Comparison of ENCODE assay signal across 17 mouse cellular contexts in the genomic region with DNA sequence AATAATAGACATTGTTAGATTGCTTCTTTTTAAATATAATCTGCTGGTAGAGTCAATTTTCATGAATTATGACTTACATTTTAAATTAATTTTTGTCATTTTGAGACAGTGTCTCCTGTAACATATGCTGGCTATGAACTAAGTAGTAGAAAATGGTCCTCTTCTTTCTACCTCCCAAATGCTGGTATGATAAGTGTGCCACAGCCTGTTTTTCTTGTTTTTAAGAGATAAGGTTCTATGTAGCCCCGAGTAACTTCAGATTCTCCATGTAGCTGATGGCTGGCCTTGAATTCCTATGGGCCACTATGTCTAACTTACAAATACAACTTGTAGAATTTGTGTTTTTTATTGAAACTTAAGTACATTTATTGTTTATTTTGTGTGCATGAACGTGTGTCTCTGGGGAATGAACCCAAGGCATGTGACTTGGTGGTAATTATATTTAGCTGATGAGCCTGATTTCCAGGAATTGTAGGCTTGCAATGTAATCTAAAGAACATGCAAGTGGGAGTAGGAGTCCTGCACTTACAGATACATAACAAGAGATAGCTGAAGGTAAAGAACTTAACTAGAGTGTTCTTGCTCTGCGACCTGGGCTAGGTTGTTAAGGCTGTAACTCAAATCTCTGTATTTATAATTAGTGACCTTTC.
DNase-seq lines count a peak whose midpoint lies in the region; ATAC-seq and TF ChIP-seq lines count a peak whose summit lies in the region.
"Had no signal": no experiment of that assay in that cellular context is flagged by ENCODE, and none has a peak within 500 bp of the region (broad histone marks: within the 10 kb centered on the region; RNA-seq: fewer than 3 reads in every experiment).

No protein-coding gene starts in this region.

- peak; percentile 23 to 28 for DNase-seq in heart, adult 9 months (ENCODE audit: low spot score in 2 of 2)
- no peak for DNase-seq in heart, embryonic 10.5 days (ENCODE audit: low spot score)
- no peak for DNase-seq in liver, postnatal 0 days
- DNase-seq in right cerebral cortex, postnatal 14 days = no peak
- no peak for DNase-seq in layer of hippocampus, adult 11-12 months (ENCODE audit: low spot score)
- DNase-seq: B cell, adult 2 months; cerebellum, postnatal 10 days; gastrocnemius, postnatal 10 days; kidney, adult 11 months; kidney, postnatal 25 days; right cerebral cortex, postnatal 25 days; thymus, adult 18-20 months had no signal

- H3K4me3 ChIP-seq in heart, embryonic 10.5 days = no peak overlapping the region
- H3K4me3 ChIP-seq in intestine, embryonic 16.5 days (ENCODE audit: low read length) = no peak overlapping the region
- peak overlapping the region; percentile 2; the same call in 1 of the 2 replicates for H3K4me3 ChIP-seq in liver, postnatal 0 days (ENCODE audit: low read depth, low read length)
- H3K4me3 ChIP-seq: midbrain, embryonic 15.5 days had no signal

- no peaks in the 10 kb centered on the region for H3K27me3 ChIP-seq in heart, embryonic 10.5 days (ENCODE audit: insufficient read depth, poor library complexity, severe bottlenecking)
- H3K27me3 ChIP-seq in intestine, embryonic 16.5 days (replicated peaks; ENCODE audit: control insufficient read depth, insufficient read depth, low read length) = no peaks in the 10 kb centered on the region
- no peaks in the 10 kb centered on the region for H3K27me3 ChIP-seq in liver, postnatal 0 days (ENCODE audit: insufficient read depth, low read length)
- H3K27me3 ChIP-seq: midbrain, embryonic 15.5 days had no signal

- no peaks in the 10 kb centered on the region for H3K9me3 ChIP-seq in heart, embryonic 10.5 days
- no peaks in the 10 kb centered on the region for H3K9me3 ChIP-seq in intestine, embryonic 16.5 days (ENCODE audit: control insufficient read depth, low read length)
- no peaks in the 10 kb centered on the region for H3K9me3 ChIP-seq in liver, postnatal 0 days (ENCODE audit: low read length)
- H3K9me3 ChIP-seq: midbrain, embryonic 15.5 days had no signal

- no peak overlapping the region for H3K4me2 ChIP-seq in intestine, embryonic 16.5 days (ENCODE audit: low read depth, low read length)
- H3K4me2 ChIP-seq in liver, postnatal 0 days (ENCODE audit: low read depth, low read length) = peak overlapping the region; percentile 56
- H3K4me2 ChIP-seq: midbrain, embryonic 15.5 days had no signal

- WGBS in heart, embryonic 10.5 days = 31% methylated on average over 3 of the region's 3 CpGs
- 44% methylated on average over 3 of the region's 3 CpGs for WGBS in intestine, embryonic 16.5 days
- 40% methylated on average over 3 of the region's 3 CpGs for WGBS in liver, postnatal 0 days (ENCODE audit: insufficient replicate concordance)

- ATAC-seq in common myeloid progenitor, adult 5-6 weeks (replicated peaks; ENCODE audit: low read depth, poor library complexity, severe bottlenecking) = 0 out of 2 replicates have a peak, but pooled peaks have one; percentile 10
- peak; percentile 47 for ATAC-seq in intestine, embryonic 16.5 days
- ATAC-seq in liver, postnatal 0 days = peak; percentile 85
- no peak for ATAC-seq in granulocyte monocyte progenitor cell, adult 5-6 weeks (replicated peaks; ENCODE audit: poor library complexity, severe bottlenecking)
- ATAC-seq: forebrain, embryonic 16.5 days; midbrain, embryonic 15.5 days had no signal

- H3K27ac ChIP-seq in heart, embryonic 10.5 days = no peak overlapping the region
- H3K27ac ChIP-seq in intestine, embryonic 16.5 days (ENCODE audit: low read length) = no peak overlapping the region
- H3K27ac ChIP-seq in liver, postnatal 0 days (ENCODE audit: low read depth) = peak overlapping the region; percentile 64
- H3K27ac ChIP-seq: midbrain, embryonic 15.5 days had no signal

- no peaks in the 10 kb centered on the region for H3K36me3 ChIP-seq in heart, embryonic 10.5 days
- no peaks in the 10 kb centered on the region for H3K36me3 ChIP-seq in intestine, embryonic 16.5 days (ENCODE audit: control insufficient read depth, insufficient read depth, low read length)
- peaks cover 7% of the 10 kb centered on the region; the same call in 1 of the 2 replicates for H3K36me3 ChIP-seq in liver, postnatal 0 days (replicated peaks; ENCODE audit: insufficient read depth, low read length)
- H3K36me3 ChIP-seq: midbrain, embryonic 15.5 days had no signal

- H3K9ac ChIP-seq in intestine, embryonic 16.5 days (ENCODE audit: low read depth, low read length) = no peak overlapping the region
- H3K9ac ChIP-seq in liver, postnatal 0 days (replicated peaks) = no peak overlapping the region
- H3K9ac ChIP-seq: midbrain, embryonic 15.5 days had no signal

- TF ChIP-seq EP300 in liver, postnatal 0 days (IDR thresholded peaks at IDR 0.05; ENCODE audit: low read depth) = peak; percentile 97

- H3K4me1 ChIP-seq in heart, embryonic 10.5 days = peaks cover 7% of the 10 kb centered on the region; the same call in 1 of the 2 replicates
- no peaks in the 10 kb centered on the region for H3K4me1 ChIP-seq in intestine, embryonic 16.5 days (ENCODE audit: control insufficient read depth, insufficient read depth, low read length)
- peaks cover 15% of the 10 kb centered on the region for H3K4me1 ChIP-seq in liver, postnatal 0 days (ENCODE audit: insufficient read depth)
- H3K4me1 ChIP-seq: midbrain, embryonic 15.5 days had no signal

- TF ChIP-seq CTCF in liver, postnatal 0 days (IDR thresholded peaks at IDR 0.05; ENCODE audit: low read depth) = no peak

Comparison
In these comparisons a context has a peak if more than half of its experiments do, and no peak if none do; other contexts are left out.
1. DNase-seq: peak in heart, adult 9 months (2 of 2); none in heart, embryonic 10.5 days (single experiment), liver, postnatal 0 days (single experiment), right cerebral cortex, postnatal 14 days (single experiment) and layer of hippocampus, adult 11-12 months (single experiment).